Mouse (Mus musculus) lung, postnatal 10 days (tissue): ENCODE measurements at regions not wholly inside any gene's neighbourhood (a gene's known extent, or its start where the extent isn't known, plus 50 kb on each side); places are given as distances from the start of the nearest gene placed in this dataset.
A peak's percentile ranks its signal among the peaks of the same experiment; 100 is the strongest.

Source experiments
- DNase-seq: peaks from one replicate; pipeline ENCODE4 v3.0.0; 2021

DNA sequence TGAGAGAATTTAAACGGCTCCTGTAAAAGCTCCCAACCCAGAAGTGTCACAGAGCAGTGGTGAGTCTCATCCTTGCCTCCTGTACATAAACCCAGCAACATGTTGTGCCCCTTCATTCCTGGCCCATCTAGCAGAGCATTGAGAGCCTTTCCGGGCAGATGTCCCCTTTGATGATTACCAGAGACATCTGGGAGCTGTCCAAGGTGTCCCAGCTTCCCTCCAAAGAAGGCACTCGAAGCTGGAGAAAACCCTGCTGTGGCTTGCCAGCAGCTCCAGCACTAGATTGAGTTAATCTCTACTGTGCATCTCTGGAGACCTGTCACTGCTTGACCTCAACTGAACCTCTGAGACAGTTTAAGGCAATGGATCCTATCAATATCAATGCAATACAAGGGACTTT, 86.4 kb upstream of the Mycn start:
- peak; percentile 21 for DNase-seq

GRCm38 (mm10) chr12:13026041-13026580, 84.4 kb upstream of the Mycn start:
- peak; percentile 75 for DNase-seq

GRCm38 (mm10) chr12:13024215-13024841, 82.6 kb upstream of the Mycn start:
- no peak for DNase-seq

DNA sequence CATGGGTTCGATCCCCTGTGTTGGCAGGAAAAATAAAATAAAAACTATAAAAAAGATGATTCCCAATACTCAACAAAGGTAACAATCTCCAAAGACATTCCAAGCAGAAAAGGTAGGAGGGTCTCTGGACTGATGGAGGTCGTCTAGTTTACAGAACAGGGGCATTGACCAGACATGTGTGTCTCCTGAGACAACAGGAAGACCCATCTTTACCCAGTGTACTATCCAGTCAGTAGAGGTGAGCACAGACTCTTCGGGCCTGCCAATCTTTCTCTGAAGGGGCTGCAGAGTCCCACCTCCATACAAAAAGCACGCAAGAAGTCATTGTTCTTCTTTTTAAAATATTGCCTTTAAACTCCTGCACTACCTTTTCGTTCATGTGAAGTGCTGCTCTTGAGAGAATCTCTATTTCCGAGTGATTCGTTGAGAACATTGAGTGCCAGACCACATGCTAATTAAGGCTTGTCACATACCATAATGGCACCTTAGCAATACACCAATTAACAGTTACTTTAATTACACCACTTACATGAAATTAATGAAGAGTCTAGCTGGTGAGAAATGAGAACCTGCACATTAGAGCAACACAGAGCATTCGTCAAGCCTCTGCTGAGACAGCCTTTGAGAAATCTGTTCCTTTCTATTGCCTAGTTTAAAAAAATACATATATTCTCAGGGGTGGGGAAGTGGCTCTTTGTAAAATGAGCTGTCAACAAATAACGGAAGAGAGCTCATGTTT, 69.5 kb upstream of the Mycn start:
- no peak for DNase-seq

GRCm38 (mm10) chr12:13010405-13010804, 68.7 kb upstream of the Mycn start:
- DNase-seq, result no peak

- DNase-seq, result no peak
These were observed 67.8 kb upstream of the Mycn start for GRCm38 (mm10) chr12:13009470-13009869.

DNA sequence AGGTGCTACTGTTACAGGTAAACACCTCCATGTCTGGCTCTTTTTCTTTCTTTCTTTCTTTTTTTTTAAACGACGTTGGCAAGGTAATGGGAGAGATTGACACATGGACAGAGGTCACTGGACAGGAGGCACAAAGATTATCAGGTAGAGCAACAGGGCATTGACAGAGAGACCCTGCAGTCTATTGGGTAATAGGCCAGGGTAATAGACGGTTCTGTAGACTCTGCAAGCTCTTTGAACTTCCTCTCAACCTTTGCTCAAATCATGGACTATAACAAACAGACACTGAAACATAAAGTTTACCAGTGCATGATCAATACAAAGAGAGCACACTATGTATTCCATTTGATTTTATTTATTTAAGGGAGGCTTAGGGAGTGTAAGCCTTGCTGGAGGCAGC, 61.0 kb upstream of the Mycn start:
- no peak for DNase-seq

DNA sequence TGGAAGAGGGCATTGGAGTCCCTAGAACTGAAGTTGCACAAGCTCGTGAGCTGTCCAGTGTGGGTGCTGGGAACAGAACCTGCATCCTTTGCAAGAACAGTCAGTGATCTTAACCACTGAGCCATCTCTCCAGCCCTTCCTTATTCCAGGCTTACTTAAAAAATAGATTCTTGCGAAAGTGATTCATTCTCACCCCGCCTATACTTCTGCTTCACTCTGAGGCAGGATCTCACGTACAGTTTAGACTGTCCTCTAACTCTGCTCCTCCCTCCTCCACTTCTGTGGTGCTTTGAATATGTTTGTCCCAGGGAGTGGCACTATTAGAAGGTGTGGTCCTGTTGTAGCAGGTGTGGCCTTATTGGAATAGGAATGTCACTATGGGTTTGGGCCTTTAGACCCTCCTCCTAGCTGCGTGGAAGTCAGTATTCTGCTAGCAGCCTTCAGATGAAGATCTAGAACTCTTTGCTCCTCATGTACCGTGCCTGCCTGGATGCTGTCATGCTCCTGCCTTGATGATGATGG, 60.4 kb upstream of the Mycn start:
- DNase-seq, result no peak

DNA sequence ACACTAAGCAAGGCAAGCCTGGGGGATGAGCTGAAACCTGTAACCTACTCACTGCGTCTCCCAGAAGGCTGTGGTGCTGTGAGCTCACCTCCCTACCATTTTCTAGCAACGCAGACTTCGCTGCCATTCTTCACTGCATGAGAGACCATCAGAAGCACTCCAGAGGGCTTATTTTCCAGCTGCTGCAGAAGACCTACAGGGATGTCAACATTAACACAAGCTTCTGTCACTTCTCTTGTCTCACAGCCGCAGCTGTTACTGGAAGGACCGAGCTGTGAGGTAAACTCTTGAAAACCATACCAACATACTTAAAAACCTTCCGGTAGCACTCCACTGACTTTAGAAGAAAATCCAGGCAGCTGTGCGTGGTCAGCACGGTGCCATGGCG, 54.3 kb upstream of the Mycn start:
- DNase-seq, result no peak

- peak; percentile 86 for DNase-seq
These were observed 53.6 kb upstream of the Mycn start for GRCm38 (mm10) chr12:12995061-12995973.

- peak; percentile 19 for DNase-seq
These were observed 52.4 kb upstream of the Mycn start for GRCm38 (mm10) chr12:12993894-12994714.
